Mouse (Mus musculus) spleen, adult 2 months (tissue): Measurements from ENCODE around the gene Kif1b.
"Not testable (repeated sequence)": the region's sequence is repeated elsewhere in the genome, so short reads cannot be mapped to it uniquely, and the experiment has no call there.

Experiments
- CTCF ChIP-seq: fragments of 200-500 bp; IDR thresholded peaks from 2 replicates; pipeline ENCODE4 v1.5.1; 2011; ENCODE audit warnings: mild to moderate bottlenecking, inconsistent platforms; ENCODE audit not compliant: insufficient read depth, insufficient read length, insufficient replicate concordance; ENCODE audit errors: extremely low read depth
- POLR2A ChIP-seq: fragments of 200-500 bp; IDR thresholded peaks from 2 replicates; pipeline ENCODE4 v1.6.1; 2011; ENCODE audit warnings: low read depth, low read length, inconsistent platforms

GRCm38 (mm10) chr4:149169926-149170325 is 137.6 kb downstream of the Kif1b start:
- not testable (repeated sequence) for TF ChIP-seq POLR2A, CTCF
